Mouse (Mus musculus): ENCODE measurements at regions not wholly inside any gene's neighbourhood (a gene's known extent, or its start where the extent isn't known, plus 50 kb on each side); places are given as distances from the start of the nearest gene placed in this dataset.

GRCm38 (mm10) chr5:91801297-91801980 is 161.4 kb downstream of the Rchy1 start:
- TF ChIP-seq USF1 (IDR thresholded peaks at IDR 0.05; ENCODE audit: low read depth) (no peak), SRF (IDR thresholded peaks at IDR 0.05; ENCODE audit: control insufficient read depth, insufficient read length, low read depth) (no peak), TCF3 (IDR thresholded peaks at IDR 0.05; ENCODE audit: insufficient read length, low read depth) (no peak), POLR2A (IDR thresholded peaks at IDR 0.05; ENCODE audit: insufficient read length, low read depth) (no peak)
- Histone ChIP-seq H3K79me2 (ENCODE audit: control insufficient read depth, insufficient read depth) (no peaks in the 10 kb centered on the region), H3K36me3 (ENCODE audit: control insufficient read depth, insufficient read depth) (no peaks in the 10 kb centered on the region), H3ac (ENCODE audit: control insufficient read depth, insufficient read length) (no peak overlapping the region), H3K4me3 (no peak overlapping the region), H3K27me3 (ENCODE audit: control insufficient read depth, insufficient read depth, insufficient read length) (no peaks in the 10 kb centered on the region), H3K4me2 (ENCODE audit: low read depth) (no peak overlapping the region)

DNA sequence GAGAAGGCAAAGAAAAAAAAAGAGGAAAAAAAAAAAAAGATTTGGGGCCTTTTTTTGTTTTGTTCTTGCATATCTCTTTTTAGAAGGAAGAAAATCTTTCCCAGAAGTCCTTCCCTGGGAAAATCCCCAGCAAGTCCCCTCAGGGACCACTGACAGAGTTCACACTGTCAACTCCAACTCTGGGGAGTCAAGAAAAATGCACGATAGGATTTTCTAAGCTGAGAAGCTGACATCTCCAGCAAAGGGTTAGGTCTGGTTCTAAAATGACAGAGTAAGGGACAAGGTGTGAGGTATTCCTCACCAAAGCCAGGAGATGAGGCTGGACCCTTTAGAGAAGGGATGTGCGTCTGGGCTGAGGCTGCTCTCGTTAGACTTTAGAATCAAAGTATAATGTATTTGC is 165.5 kb downstream of the Rchy1 start:
- H3K4me2 ChIP-seq (ENCODE audit: low read depth), result no peak overlapping the region
- no peak for TF ChIP-seq MYOD1 (IDR thresholded peaks at IDR 0.05; ENCODE audit: control insufficient read depth in 1 of 3, insufficient read length in 2 of 3, low read depth in 2 of 3)
- no peaks in the 10 kb centered on the region for H3K27me3 ChIP-seq (ENCODE audit: control insufficient read depth, insufficient read depth, insufficient read length)
- no peaks in the 10 kb centered on the region for H3K36me3 ChIP-seq (ENCODE audit: control insufficient read depth, insufficient read depth)
- no peaks in the 10 kb centered on the region for H3K79me2 ChIP-seq (ENCODE audit: control insufficient read depth, insufficient read depth)
- no peak overlapping the region for H3ac ChIP-seq (ENCODE audit: control insufficient read depth, insufficient read length)
- H3K4me3 ChIP-seq, result no peak overlapping the region

DNA sequence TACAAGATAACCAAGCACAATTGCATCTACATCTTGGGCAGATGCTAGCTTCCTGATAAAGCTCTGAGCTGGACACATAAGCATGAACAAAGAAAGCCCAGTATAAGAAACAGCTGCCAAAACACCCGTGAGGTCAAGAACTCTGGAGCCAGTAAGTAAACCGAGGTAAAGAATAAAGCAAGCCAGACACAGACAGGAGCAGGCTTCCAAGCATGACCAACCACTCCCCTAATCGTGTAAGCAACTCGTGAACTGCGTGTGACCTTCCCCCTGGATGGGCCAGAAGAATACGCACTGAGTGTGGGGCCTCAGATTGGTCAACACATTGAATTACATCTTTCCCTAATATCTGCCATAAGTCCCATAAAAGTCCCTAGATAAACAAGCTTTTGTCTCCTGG is 170.1 kb downstream of the Rchy1 start:
- no peak overlapping the region for H3ac ChIP-seq (ENCODE audit: control insufficient read depth, insufficient read length)
- TF ChIP-seq MAX (IDR thresholded peaks at IDR 0.05; ENCODE audit: low read depth), result no peak
- no peak for TF ChIP-seq SRF (IDR thresholded peaks at IDR 0.05; ENCODE audit: control insufficient read depth, insufficient read length, low read depth)
- no peak for TF ChIP-seq CEBPB (IDR thresholded peaks at IDR 0.05; ENCODE audit: insufficient read depth, poor library complexity, severe bottlenecking)
- no peak for TF ChIP-seq MYOD1 (IDR thresholded peaks at IDR 0.05; ENCODE audit: control insufficient read depth in 1 of 3, insufficient read length in 2 of 3, low read depth in 2 of 3)
- TF ChIP-seq MYOG (IDR thresholded peaks at IDR 0.05; ENCODE audit: control insufficient read depth in 1 of 3, insufficient read depth in 1 of 3, insufficient read length in 2 of 3, low read depth in 2 of 3), result no peak
- TF ChIP-seq REST (IDR thresholded peaks at IDR 0.05; ENCODE audit: insufficient read depth, insufficient read length), result no peak
- no peak for TF ChIP-seq USF1 (IDR thresholded peaks at IDR 0.05; ENCODE audit: low read depth)
- no peak for TF ChIP-seq POLR2A (IDR thresholded peaks at IDR 0.05; ENCODE audit: insufficient read length, low read depth)
- no peak for TF ChIP-seq TCF3 (IDR thresholded peaks at IDR 0.05; ENCODE audit: insufficient read length, low read depth)
- TF ChIP-seq E2F4 (IDR thresholded peaks at IDR 0.05; ENCODE audit: insufficient read depth), result no peak
- no peak for TF ChIP-seq TCF12 (IDR thresholded peaks at IDR 0.05; ENCODE audit: insufficient read depth, poor library complexity, severe bottlenecking)
- no peak for TF ChIP-seq POLR2AphosphoS2 (IDR thresholded peaks at IDR 0.05; ENCODE audit: insufficient read length, low read depth)
- H3K36me3 ChIP-seq (ENCODE audit: control insufficient read depth, insufficient read depth), result no peaks in the 10 kb centered on the region

GRCm38 (mm10) chr5:91790412-91790811 is 172.5 kb downstream of the Rchy1 start:
- Histone ChIP-seq H3K27me3 (ENCODE audit: control insufficient read depth, insufficient read depth, insufficient read length) (no peaks in the 10 kb centered on the region), H3K36me3 (ENCODE audit: control insufficient read depth, insufficient read depth) (no peaks in the 10 kb centered on the region), H3K79me2 (ENCODE audit: control insufficient read depth, insufficient read depth) (no peaks in the 10 kb centered on the region), H3ac (ENCODE audit: control insufficient read depth, insufficient read length) (no peak overlapping the region), H3K4me3 (no peak overlapping the region), H3K4me2 (ENCODE audit: low read depth) (peak overlapping the region; percentile 48)
- TF ChIP-seq REST (IDR thresholded peaks at IDR 0.05; ENCODE audit: insufficient read depth, insufficient read length) (no peak), POLR2AphosphoS2 (IDR thresholded peaks at IDR 0.05; ENCODE audit: insufficient read length, low read depth) (no peak), MYOD1 (IDR thresholded peaks at IDR 0.05; ENCODE audit: control insufficient read depth in 1 of 3, insufficient read length in 2 of 3, low read depth in 2 of 3) (peak; percentile 58 to 69 (median 65)), MYOG (IDR thresholded peaks at IDR 0.05; ENCODE audit: control insufficient read depth in 1 of 3, insufficient read depth in 1 of 3, insufficient read length in 2 of 3, low read depth in 2 of 3) (peak in 1 of 3 experiments; percentile 27), TCF12 (IDR thresholded peaks at IDR 0.05; ENCODE audit: insufficient read depth, poor library complexity, severe bottlenecking) (peak; percentile 17), SRF (IDR thresholded peaks at IDR 0.05; ENCODE audit: control insufficient read depth, insufficient read length, low read depth) (no peak)

More for the DNA sequence above, 170.1 kb downstream of the Rchy1 start:
- Histone ChIP-seq H3K27me3 (ENCODE audit: control insufficient read depth, insufficient read depth, insufficient read length) (no peaks in the 10 kb centered on the region), H3K4me3 (no peak overlapping the region), H3K79me2 (ENCODE audit: control insufficient read depth, insufficient read depth) (no peaks in the 10 kb centered on the region), H3K4me2 (ENCODE audit: low read depth) (no peak overlapping the region)

DNA sequence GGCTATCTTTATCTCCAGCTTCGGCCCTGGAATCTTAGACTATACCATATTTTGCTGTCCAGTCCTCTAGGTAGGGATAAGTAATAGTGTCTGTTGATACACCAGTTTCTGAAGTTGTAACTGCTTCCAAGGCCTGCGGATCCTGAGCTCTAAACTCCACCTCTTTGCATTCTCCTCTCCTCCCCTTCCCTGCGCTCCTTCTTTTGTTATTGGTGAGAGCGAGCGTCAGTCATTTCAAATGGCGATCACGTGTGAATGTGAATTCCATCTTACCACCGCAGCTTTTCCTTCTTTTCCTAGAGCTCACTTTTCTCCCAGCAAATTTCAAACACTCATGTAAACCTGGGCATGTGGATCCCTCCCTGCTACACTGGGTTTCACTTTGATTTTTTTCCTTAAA is 178.9 kb downstream of the Rchy1 start:
- Histone ChIP-seq H3K4me3 (no peak overlapping the region), H3K27me3 (ENCODE audit: control insufficient read depth, insufficient read depth, insufficient read length) (peaks cover 4% of the 10 kb centered on the region), H3K36me3 (ENCODE audit: control insufficient read depth, insufficient read depth) (no peaks in the 10 kb centered on the region), H3ac (ENCODE audit: control insufficient read depth, insufficient read length) (no peak overlapping the region), H3K4me2 (ENCODE audit: low read depth) (no peak overlapping the region), H3K79me2 (ENCODE audit: control insufficient read depth, insufficient read depth) (no peaks in the 10 kb centered on the region)
- TF ChIP-seq MYOG (IDR thresholded peaks at IDR 0.05; ENCODE audit: control insufficient read depth in 1 of 3, insufficient read depth in 1 of 3, insufficient read length in 2 of 3, low read depth in 2 of 3) (no peak), POLR2AphosphoS2 (IDR thresholded peaks at IDR 0.05; ENCODE audit: insufficient read length, low read depth) (no peak), CEBPB (IDR thresholded peaks at IDR 0.05; ENCODE audit: insufficient read depth, poor library complexity, severe bottlenecking) (no peak), TCF12 (IDR thresholded peaks at IDR 0.05; ENCODE audit: insufficient read depth, poor library complexity, severe bottlenecking) (no peak), USF1 (IDR thresholded peaks at IDR 0.05; ENCODE audit: low read depth) (no peak), TCF3 (IDR thresholded peaks at IDR 0.05; ENCODE audit: insufficient read length, low read depth) (no peak), POLR2A (IDR thresholded peaks at IDR 0.05; ENCODE audit: insufficient read length, low read depth) (no peak), MYOD1 (IDR thresholded peaks at IDR 0.05; ENCODE audit: control insufficient read depth in 1 of 3, insufficient read length in 2 of 3, low read depth in 2 of 3) (no peak), SRF (IDR thresholded peaks at IDR 0.05; ENCODE audit: control insufficient read depth, insufficient read length, low read depth) (no peak), E2F4 (IDR thresholded peaks at IDR 0.05; ENCODE audit: insufficient read depth) (no peak), REST (IDR thresholded peaks at IDR 0.05; ENCODE audit: insufficient read depth, insufficient read length) (no peak), MAX (IDR thresholded peaks at IDR 0.05; ENCODE audit: low read depth) (no peak)
